Mouse (Mus musculus) left cerebral cortex, adult 2 months (tissue): ENCODE measurements around the gene Map1a. TPM values are rescaled to one million over a fixed set of nuclear protein-coding genes. Genes with fewer than 3 reads are reported as not detected.
A peak's percentile ranks its signal among the peaks of the same experiment; 100 is the strongest.

Source experiments
- DNase-seq, 2 experiments: peaks; one replicate each; pipeline ENCODE4 v3.0.0; 2021 to 2022; ENCODE audit warnings: low spot score in 2 of 2, mixed read lengths in 1 of 2; ENCODE audit errors: extremely low spot score in 1 of 2
- H3K27ac ChIP-seq: fragments of 200-600 bp; 2 replicates; pipeline ENCODE4 v1.8.1; 2022
- H3K4me3 ChIP-seq: fragments of 200-600 bp; 2 replicates; pipeline ENCODE4 v1.8.1; 2022
- CTCF ChIP-seq: fragments of 200-600 bp; IDR thresholded peaks from 2 replicates; pipeline ENCODE4 v1.8.1; 2022; ENCODE audit warnings: antibody characterized with exemption, mild to moderate bottlenecking, moderate library complexity
- intact Hi-C: fragments of 180-260 bp; cut with DNase I; formaldehyde crosslinking; loops from one replicate; pipeline ENCODE4 v1.15.1; 2025
- long read RNA-seq, 2 experiments: library from polyadenylated mRNA; stranded (forward); transcript quantifications; one replicate each; pipeline ENCODE4 v2.0.0; 2021; ENCODE audit warnings: borderline mapping rate in 2 of 2
- total RNA-seq, 2 experiments: library from RNA; stranded (reverse); gene quantifications; 2 replicates each; pipeline ENCODE4 v1.2.3; 2021

Gene Map1a
- total RNA-seq = 100 to 1,000 TPM; 610 to 673 TPM
- long read RNA-seq, experiment 1, full-length matches to known transcripts = 4 of 115 reads
- long read RNA-seq, experiment 1, partial matches to known transcripts = 108 of 115 reads
- long read RNA-seq, experiment 1, other reads (novel, unspliced or antisense) = 3 of 115 reads
- long read RNA-seq, experiment 2, full-length matches to known transcripts = 4 of 112 reads
- long read RNA-seq, experiment 2, partial matches to known transcripts = 101 of 112 reads
- long read RNA-seq, experiment 2, other reads (novel, unspliced or antisense) = 7 of 112 reads

- DNase-seq = peak; percentile 97 to 99
- TF ChIP-seq CTCF = peak; percentile 4
- H3K4me3 ChIP-seq = peak within 1 kb of the TSS; percentile 68
- peak within 1 kb of the TSS; percentile 97 for H3K27ac ChIP-seq
- intact Hi-C loops = loop anchor here (2.0 kb wide), 1 partner anchor 16 kb away; no protein-coding TSS in a partner anchor
Measured at GRCm38 (mm10) chr2:121288901-121289729, at the start of gene Map1a. TSS of gene Map1a (plus strand) at chr2:121289600.

- Histone ChIP-seq H3K27ac (peak overlapping the region; percentile 21; the same call in 1 of the 2 replicates), H3K4me3 (no peak overlapping the region)
- TF ChIP-seq CTCF = no peak
- DNase-seq = no peak
- intact Hi-C loops = no loop called here
Measured at GRCm38 (mm10) chr2:121244099-121244498, 45.3 kb upstream of the Map1a start.

- no peak for TF ChIP-seq CTCF
- no peak overlapping the region for H3K27ac ChIP-seq
- DNase-seq = no peak
- intact Hi-C loops = no loop called here
- H3K4me3 ChIP-seq = no peak overlapping the region
Measured at GRCm38 (mm10) chr2:121249758-121250157, 39.6 kb upstream of the Map1a start.

- TF ChIP-seq CTCF = no peak
- Histone ChIP-seq H3K27ac (no peak overlapping the region), H3K4me3 (no peak overlapping the region)
- intact Hi-C loops = no loop called here
- no peak for DNase-seq
Measured at GRCm38 (mm10) chr2:121268446-121268845, 21.0 kb upstream of the Map1a start.

- TF ChIP-seq CTCF = no peak
- Histone ChIP-seq H3K4me3 (peak overlapping the region; percentile 79), H3K27ac (peak overlapping the region; percentile 93)
- intact Hi-C loops = no loop called here
- DNase-seq = no peak
Measured at GRCm38 (mm10) chr2:121270521-121271235, 18.7 kb upstream of the Map1a start.

- intact Hi-C loops = no loop called here
- Histone ChIP-seq H3K27ac (peak within 1 kb of the TSS; percentile 93), H3K4me3 (peak within 1 kb of the TSS; percentile 79)
- no peak; the same call in 1 of the 2 replicates for TF ChIP-seq CTCF
- peak; percentile 92 to 94 for DNase-seq
Measured at GRCm38 (mm10) chr2:121271236-121271927, 18.0 kb upstream of the Map1a start, which contains the start of gene Trp53bp1. TSS of gene Trp53bp1 (minus strand) at chr2:121271407.

- H3K4me3 ChIP-seq = peak overlapping the region; percentile 79
- TF ChIP-seq CTCF = no peak
- H3K27ac ChIP-seq = peak overlapping the region; percentile 93
- no peak for DNase-seq
- intact Hi-C loops = loop anchor here (2.0 kb wide), 1 partner anchor 17 kb away; the partner anchor contains the start of gene Map1a
Measured at GRCm38 (mm10) chr2:121271928-121272516, 17.4 kb upstream of the Map1a start.

GRCm38 (mm10) chr2:121287850-121288249, 1.6 kb upstream of the Map1a start:
- intact Hi-C loops = loop anchor here (2.0 kb wide), 1 partner anchor 15 kb away; no protein-coding TSS in a partner anchor
- peak overlapping the region; percentile 97; the same call in 1 of the 2 replicates for H3K27ac ChIP-seq
- no peak for TF ChIP-seq CTCF
- DNase-seq = no peak
- no peak overlapping the region for H3K4me3 ChIP-seq

GRCm38 (mm10) chr2:121289730-121290540, 535 bp downstream of the Map1a start:
- H3K4me3 ChIP-seq = peak overlapping the region; percentile 68
- intact Hi-C loops = loop anchor here (2.0 kb wide), 1 partner anchor 17 kb away; no protein-coding TSS in a partner anchor
- TF ChIP-seq CTCF = peak; percentile 9
- peak; percentile 31 to 39 for DNase-seq
- H3K27ac ChIP-seq = peak overlapping the region; percentile 82
